Mouse (Mus musculus) MEL (cell line): ENCODE results near the gene Itpr3. TPM values are rescaled to one million over a fixed set of nuclear protein-coding genes. Genes with fewer than 3 reads are reported as not detected.

ENCODE experiments used
- DNase-seq: peaks from one replicate; pipeline ENCODE4 v3.0.0; 2011; ENCODE audit warnings: low read depth, low spot score
- H3K27ac ChIP-seq: 2 replicates; pipeline ENCODE4 v1.5.1; 2012; ENCODE audit warnings: low read depth, mild to moderate bottlenecking, control low read depth, low read length, moderate library complexity; ENCODE audit not compliant: control insufficient read depth
- H3K27me3 ChIP-seq, 2 experiments: fragments of 150-350 bp in 1 of 2; sonication (generic) in 1 of 2; 2 replicates each; pipeline ENCODE4 v1.6.1; 2012; ENCODE audit warnings: low read length in 2 of 2, mild to moderate bottlenecking in 2 of 2, improper control_type of control experiment in 1 of 2, moderate library complexity in 1 of 2; ENCODE audit not compliant: insufficient read depth in 2 of 2, control insufficient read depth in 1 of 2
- H3K36me3 ChIP-seq, 2 experiments: 2 replicates each; pipeline ENCODE4 v1.6.1; 2012 to 2014; ENCODE audit warnings: low read length in 2 of 2, improper control_type of control experiment in 1 of 2, inconsistent platforms in 1 of 2, mild to moderate bottlenecking in 1 of 2; ENCODE audit not compliant: insufficient read depth in 2 of 2, control insufficient read depth in 1 of 2
- H3K4me1 ChIP-seq, 2 experiments: fragments of 150-350 bp in 1 of 2; sonication (generic) in 1 of 2; 2 replicates each; pipeline ENCODE4 v1.6.1; 2012; ENCODE audit warnings: low read length in 2 of 2, improper control_type of control experiment in 1 of 2, mild to moderate bottlenecking in 1 of 2; ENCODE audit not compliant: insufficient read depth in 2 of 2, control insufficient read depth in 1 of 2
- H3K4me3 ChIP-seq, 2 experiments: fragments of 150-350 bp in 1 of 2; sonication (generic) in 1 of 2; 2 replicates each; pipeline ENCODE4 v1.5.1; 2012; ENCODE audit warnings: low read depth in 2 of 2, low read length in 2 of 2, mild to moderate bottlenecking in 2 of 2, moderate library complexity in 2 of 2, control low read depth in 1 of 2, improper control_type of control experiment in 1 of 2; ENCODE audit not compliant: control insufficient read depth in 1 of 2, insufficient read depth in 1 of 2
- H3K79me2 ChIP-seq: 2 replicates; pipeline ENCODE4 v1.6.1; 2012; ENCODE audit warnings: mild to moderate bottlenecking, low read length, moderate library complexity; ENCODE audit not compliant: control insufficient read depth, poor library complexity, insufficient read depth
- H3K9ac ChIP-seq: 2 replicates; pipeline ENCODE4 v1.6.1; 2012; ENCODE audit warnings: low read depth, mild to moderate bottlenecking, control low read depth, low read length, moderate library complexity; ENCODE audit not compliant: control insufficient read depth, poor library complexity, severe bottlenecking
- H3K9me3 ChIP-seq: fragments of 150-350 bp; sonication (generic); replicated peaks from 2 replicates; pipeline ENCODE4 v1.6.1; 2012; ENCODE audit warnings: mild to moderate bottlenecking, low read length, improper control_type of control experiment, moderate library complexity; ENCODE audit not compliant: insufficient read depth
- CTCF ChIP-seq, 3 experiments: IDR thresholded peaks in 2 of 3; conservative IDR thresholded peaks in 1 of 3; 2 replicates each; pipeline ENCODE4 v1.5.1; 2011 to 2012; ENCODE audit warnings: low read length in 3 of 3, low read depth in 2 of 3, mild to moderate bottlenecking in 2 of 3, improper control_type of control experiment in 1 of 3, inconsistent platforms in 1 of 3, mixed read lengths in 1 of 3, moderate library complexity in 1 of 3; ENCODE audit not compliant: control insufficient read depth in 1 of 3, insufficient read depth in 1 of 3, poor library complexity in 1 of 3, severe bottlenecking in 1 of 3
- E2F4 ChIP-seq: IDR thresholded peaks from 2 replicates; pipeline ENCODE4 v1.6.1; 2011; ENCODE audit warnings: low read depth, low read length, improper control_type of control experiment, borderline replicate concordance
- ELF1 ChIP-seq: IDR thresholded peaks from 2 replicates; pipeline ENCODE4 v1.6.1; 2014; ENCODE audit warnings: low read depth, mild to moderate bottlenecking, inconsistent platforms, low read length, improper control_type of control experiment, moderate library complexity
- EP300 ChIP-seq, 2 experiments: IDR thresholded peaks; 2 replicates each; pipeline ENCODE4 v1.6.1; 2011; ENCODE audit warnings: improper control_type of control experiment in 2 of 2, low read length in 2 of 2, low read depth in 1 of 2, mild to moderate bottlenecking in 1 of 2
- GABPA ChIP-seq: IDR thresholded peaks from 2 replicates; pipeline ENCODE4 v1.6.1; 2012; ENCODE audit warnings: low read depth, mild to moderate bottlenecking, inconsistent platforms, low read length, improper control_type of control experiment, moderate library complexity
- GATA1 ChIP-seq: IDR thresholded peaks from 2 replicates; pipeline ENCODE4 v1.6.1; 2011; ENCODE audit warnings: low read depth, low read length, improper control_type of control experiment
- HCFC1 ChIP-seq: IDR thresholded peaks from 2 replicates; pipeline ENCODE4 v1.6.1; 2012; ENCODE audit warnings: low read depth, mild to moderate bottlenecking, inconsistent platforms, low read length, improper control_type of control experiment, moderate library complexity
- KAT2A ChIP-seq: conservative IDR thresholded peaks from 2 replicates; pipeline ENCODE4 v1.6.1; 2012; ENCODE audit warnings: low read depth, low read length, improper control_type of control experiment, inconsistent platforms
- MAFK ChIP-seq: IDR thresholded peaks from 2 replicates; pipeline ENCODE4 v1.6.1; 2011; ENCODE audit warnings: low read depth, mild to moderate bottlenecking, low read length, improper control_type of control experiment, borderline replicate concordance
- MAX ChIP-seq: IDR thresholded peaks from 2 replicates; pipeline ENCODE4 v1.6.1; 2011; ENCODE audit warnings: low read length, improper control_type of control experiment
- MXI1 ChIP-seq: IDR thresholded peaks from 2 replicates; pipeline ENCODE4 v1.6.1; 2011; ENCODE audit warnings: mild to moderate bottlenecking, low read depth, low read length, improper control_type of control experiment
- MYC ChIP-seq: IDR thresholded peaks from 2 replicates; pipeline ENCODE4 v1.6.1; 2011; ENCODE audit warnings: low read depth, mild to moderate bottlenecking, low read length, improper control_type of control experiment, moderate library complexity
- NELFE ChIP-seq: IDR thresholded peaks from 2 replicates; pipeline ENCODE4 v1.6.1; 2011; ENCODE audit warnings: low read depth, low read length, improper control_type of control experiment
- POLR2AphosphoS2 ChIP-seq: IDR thresholded peaks from 2 replicates; pipeline ENCODE4 v1.6.1; 2011; ENCODE audit warnings: low read length, improper control_type of control experiment
- RAD21 ChIP-seq: IDR thresholded peaks from 2 replicates; pipeline ENCODE4 v1.6.1; 2011; ENCODE audit warnings: mild to moderate bottlenecking, low read depth, low read length, improper control_type of control experiment
- RCOR1 ChIP-seq: IDR thresholded peaks from 2 replicates; pipeline ENCODE4 v1.6.1; 2012; ENCODE audit warnings: low read depth, mild to moderate bottlenecking, inconsistent platforms, low read length, improper control_type of control experiment
- SMC3 ChIP-seq: IDR thresholded peaks from 2 replicates; pipeline ENCODE4 v1.6.1; 2011; ENCODE audit warnings: low read depth, low read length, improper control_type of control experiment
- TAL1 ChIP-seq: IDR thresholded peaks from 2 replicates; pipeline ENCODE4 v1.6.1; 2012; ENCODE audit warnings: mild to moderate bottlenecking, inconsistent platforms, low read length, moderate library complexity, mixed read lengths
- TCF12 ChIP-seq: IDR thresholded peaks from 2 replicates; pipeline ENCODE4 v1.6.1; 2014; ENCODE audit warnings: low read depth, mild to moderate bottlenecking, inconsistent platforms, low read length, improper control_type of control experiment, moderate library complexity
- ZC3H11A ChIP-seq: IDR thresholded peaks from 2 replicates; pipeline ENCODE4 v1.6.1; 2012; ENCODE audit warnings: low read depth, mild to moderate bottlenecking, inconsistent platforms, low read length, improper control_type of control experiment
- ZKSCAN1 ChIP-seq: IDR thresholded peaks from 2 replicates; pipeline ENCODE4 v1.6.1; 2012; ENCODE audit warnings: low read depth, mild to moderate bottlenecking, inconsistent platforms, low read length, improper control_type of control experiment, moderate library complexity
- ZMIZ1 ChIP-seq: IDR thresholded peaks from 2 replicates; pipeline ENCODE4 v1.6.1; 2012; ENCODE audit warnings: low read depth, mild to moderate bottlenecking, inconsistent platforms, low read length, improper control_type of control experiment, moderate library complexity
- ZNF384 ChIP-seq: IDR thresholded peaks from 2 replicates; pipeline ENCODE4 v1.6.1; 2012; ENCODE audit warnings: low read depth, mild to moderate bottlenecking, inconsistent platforms, low read length, improper control_type of control experiment
- polyA plus RNA-seq, 2 experiments: library from polyadenylated mRNA; stranded (reverse) in 1 of 2; unstranded in 1 of 2; fragments of >175 nt in 1 of 2; fragments of >200 nt in 1 of 2; gene quantifications; 2 replicates each; pipeline versions ENCODE4 v1.2.1 to v1.2.4; 2012; ENCODE audit warnings: low replicate concordance in 2 of 2, low read depth in 1 of 2; ENCODE audit not compliant: insufficient read length in 2 of 2, insufficient read depth in 1 of 2, missing spikeins in 1 of 2
- total RNA-seq: library from RNA; depleted of rRNA; stranded (reverse); fragments of 300-350 nt; gene quantifications from 2 replicates; pipeline ENCODE4 v1.2.3, GENCODE M21; 2012

Gene Itpr3
- total and polyA plus RNA-seq, 3 experiments, result 7.3 to 11.4 TPM; not detected in 1

DNA sequence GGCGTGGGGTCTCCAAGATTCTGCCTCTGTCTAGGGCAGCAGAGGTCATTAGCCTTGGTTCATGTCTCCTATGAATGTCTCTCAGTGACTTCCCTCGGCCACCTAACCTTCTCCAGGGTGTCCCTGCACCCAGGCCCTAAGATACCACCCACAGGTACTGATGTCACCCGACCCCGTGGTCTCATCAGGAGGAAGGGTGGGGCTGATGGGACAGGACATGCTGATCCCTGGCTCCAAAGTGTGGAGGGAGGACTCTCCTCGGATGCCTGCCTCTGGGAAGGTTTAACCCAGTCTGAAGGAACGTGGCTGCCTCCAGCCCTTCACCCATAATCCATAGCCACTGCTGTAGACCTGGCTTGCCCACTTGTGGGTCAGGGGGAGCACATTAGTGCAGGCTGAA is 109.8 kb downstream of the Itpr3 start:
- Histone ChIP-seq H3K4me3 (no peak overlapping the region), H3K9ac (no peak overlapping the region), H3K4me1 (no peaks in the 10 kb centered on the region), H3K36me3 (no peaks in the 10 kb centered on the region), H3K79me2 (no peaks in the 10 kb centered on the region), H3K27me3 (no peaks in the 10 kb centered on the region), H3K9me3 (no peaks in the 10 kb centered on the region), H3K27ac (no peak overlapping the region)
- TF ChIP-seq MXI1 (no peak), MYC (no peak), ZKSCAN1 (no peak), POLR2AphosphoS2 (no peak), TCF12 (no peak), HCFC1 (no peak)
- no peak for DNase-seq

DNA sequence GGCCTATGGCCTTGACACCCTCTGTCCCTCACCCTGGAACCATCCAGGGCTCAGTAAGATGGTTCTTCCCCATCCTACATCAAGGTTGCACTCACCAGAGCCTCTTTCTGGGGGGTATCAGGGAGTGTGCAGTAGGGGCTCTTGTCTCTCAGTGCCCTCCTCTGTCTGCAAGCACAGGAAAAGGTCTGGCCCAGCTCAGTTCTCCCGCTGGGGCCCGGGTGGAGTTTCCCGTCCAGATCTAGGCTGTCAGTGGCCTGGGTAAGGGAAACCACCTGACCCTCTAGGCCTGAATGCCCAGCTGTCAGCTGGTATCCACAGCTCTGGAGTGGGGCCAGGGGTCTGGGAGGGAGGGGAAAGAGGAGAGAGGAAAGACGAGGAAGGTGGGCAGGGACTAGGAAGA is 110.4 kb downstream of the Itpr3 start, which contains the start of gene Ip6k3:
Ip6k3 (minus strand) TSS at position 251 of the 400 bp plus-strand sequence.
- no peak within 1 kb of the TSS for H3K4me3 ChIP-seq
- H3K4me1 ChIP-seq, result no peaks in the 10 kb centered on the region

DNA sequence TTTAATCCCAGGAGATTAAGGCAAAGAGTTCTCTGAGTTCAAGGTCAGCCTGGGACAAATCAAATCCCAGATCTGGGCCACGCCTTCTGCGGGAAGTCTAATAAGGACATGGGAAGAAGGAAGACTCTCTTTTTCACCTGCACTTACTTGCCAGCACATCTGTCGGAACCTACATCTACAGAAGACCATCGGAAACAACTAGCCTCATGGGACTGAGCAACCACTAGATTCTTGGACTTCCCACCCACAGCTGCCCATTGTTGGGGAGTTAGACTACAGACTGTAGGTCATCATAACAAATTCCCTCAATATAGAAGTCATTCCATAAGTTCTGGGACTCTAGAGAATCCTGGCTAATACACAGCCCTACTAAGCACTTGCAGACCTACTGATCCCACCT is 111.5 kb downstream of the Itpr3 start:
- TF ChIP-seq TAL1 (no peak), KAT2A (no peak), MAX (no peak), ZMIZ1 (no peak), ZC3H11A (no peak), GABPA (no peak)
- TF ChIP-seq, all 39 proteins: peak for 0
- H3K9me3 ChIP-seq, result no peaks in the 10 kb centered on the region
- no peak overlapping the region for H3K4me3 ChIP-seq
- no peak overlapping the region for H3K9ac ChIP-seq
- H3K27ac ChIP-seq, result no peak overlapping the region
- no peak for DNase-seq
- no peaks in the 10 kb centered on the region; a peak in 1 of 4 replicates for H3K27me3 ChIP-seq
- H3K36me3 ChIP-seq, result no peaks in the 10 kb centered on the region
- no peaks in the 10 kb centered on the region for H3K79me2 ChIP-seq
- no peaks in the 10 kb centered on the region for H3K4me1 ChIP-seq

More for the DNA sequence above, 110.4 kb downstream of the Itpr3 start, which contains the start of gene Ip6k3:
- H3K9me3 ChIP-seq, result no peaks in the 10 kb centered on the region
- TF ChIP-seq E2F4, result no peak
- TF ChIP-seq SMC3, result no peak
- TF ChIP-seq NELFE, result no peak
- TF ChIP-seq GATA1, result no peak
- no peak for TF ChIP-seq ZC3H11A
- TF ChIP-seq MAFK, result no peak
- TF ChIP-seq RCOR1, result no peak
- no peak for TF ChIP-seq ZNF384
- TF ChIP-seq MYC, result no peak
- no peak for TF ChIP-seq ELF1
- TF ChIP-seq EP300 (IDR thresholded peaks at IDR 0.05; ENCODE audit: low read depth in 1 of 2, low read length in 2 of 2), result no peak
- TF ChIP-seq RAD21, result no peak
- no peak for TF ChIP-seq CTCF (IDR thresholded peaks at IDR 0.05 in 2 of 3, conservative IDR thresholded peaks at IDR 0.05 in 1 of 3; ENCODE audit: control insufficient read depth in 1 of 3, insufficient read depth in 1 of 3, low read depth in 2 of 3, low read length in 3 of 3, poor library complexity in 1 of 3, severe bottlenecking in 1 of 3)
- TF ChIP-seq, all 39 proteins: peak for 0
- Histone ChIP-seq H3K79me2 (no peaks in the 10 kb centered on the region), H3K36me3 (no peaks in the 10 kb centered on the region), H3K27ac (no peak within 1 kb of the TSS), H3K27me3 (no peaks in the 10 kb centered on the region; a peak in 1 of 4 replicates), H3K9ac (no peak within 1 kb of the TSS)
- DNase-seq, result no peak
